Mouse (Mus musculus) cerebellum, adult 8-10 months (tissue): Measurements from ENCODE around the gene Csnk2a2.
A peak's percentile ranks its signal among the peaks of the same experiment; 100 is the strongest.

ENCODE experiments used
- DNase-seq: peaks from one replicate; pipeline ENCODE4 v3.0.0; 2022

Gene Csnk2a2

GRCm38 (mm10) chr8:95470008-95470407, 19.8 kb downstream of the Csnk2a2 start:
- DNase-seq, result no peak

- DNase-seq, result no peak
Measured at GRCm38 (mm10) chr8:95468995-95469394, 20.8 kb downstream of the Csnk2a2 start.

- no peak for DNase-seq
Measured at GRCm38 (mm10) chr8:95466543-95466942, 23.3 kb downstream of the Csnk2a2 start.

- DNase-seq, result no peak
Measured at GRCm38 (mm10) chr8:95452518-95452917, 37.3 kb downstream of the Csnk2a2 start.

GRCm38 (mm10) chr8:95450271-95450670, 39.6 kb downstream of the Csnk2a2 start:
- DNase-seq, result no peak

- no peak for DNase-seq
Measured at GRCm38 (mm10) chr8:95447661-95448060, 42.2 kb downstream of the Csnk2a2 start.

GRCm38 (mm10) chr8:95445042-95445441, 44.8 kb downstream of the Csnk2a2 start:
- DNase-seq, result no peak

- DNase-seq, result no peak
Measured at GRCm38 (mm10) chr8:95441491-95442039, 48.3 kb downstream of the Csnk2a2 start.

GRCm38 (mm10) chr8:95440168-95440709, 49.6 kb downstream of the Csnk2a2 start:
- DNase-seq, result no peak

GRCm38 (mm10) chr8:95439421-95439820, 50.4 kb downstream of the Csnk2a2 start:
- no peak for DNase-seq

- DNase-seq, result no peak
Measured at GRCm38 (mm10) chr8:95437341-95437992, 52.4 kb downstream of the Csnk2a2 start.

- DNase-seq, result no peak
Measured at GRCm38 (mm10) chr8:95435930-95436329, 53.9 kb downstream of the Csnk2a2 start.

GRCm38 (mm10) chr8:95435471-95435870, 54.4 kb downstream of the Csnk2a2 start:
- no peak for DNase-seq

- DNase-seq, result peak; percentile 100
Measured at GRCm38 (mm10) chr8:95434686-95435439, 55.0 kb downstream of the Csnk2a2 start, which contains the start of gene Cfap20. Gene Cfap20, minus strand, starts transcription at chr8:95434869.

GRCm38 (mm10) chr8:95434233-95434632, 55.6 kb downstream of the Csnk2a2 start:
- no peak for DNase-seq

- DNase-seq, result no peak
Measured at GRCm38 (mm10) chr8:95433124-95433523, 56.7 kb downstream of the Csnk2a2 start.

GRCm38 (mm10) chr8:95432471-95432870, 57.4 kb downstream of the Csnk2a2 start:
- DNase-seq, result peak; percentile 11

GRCm38 (mm10) chr8:95429945-95430344, 59.9 kb downstream of the Csnk2a2 start:
- DNase-seq, result peak; percentile 17

- DNase-seq, result peak; percentile 44
Measured at GRCm38 (mm10) chr8:95427594-95428535, 62.0 kb downstream of the Csnk2a2 start.

GRCm38 (mm10) chr8:95426781-95427281, 63.0 kb downstream of the Csnk2a2 start:
- DNase-seq, result peak; percentile 13

- no peak for DNase-seq
Measured at GRCm38 (mm10) chr8:95424682-95425081, 65.2 kb downstream of the Csnk2a2 start.

GRCm38 (mm10) chr8:95422193-95422810, 67.5 kb downstream of the Csnk2a2 start:
- no peak for DNase-seq
